Mouse (Mus musculus): ENCODE measurements around the gene Zfp385c.
"Not testable (repeated sequence)": the region's sequence is repeated elsewhere in the genome, so short reads cannot be mapped to it uniquely, and the experiment has no call there.

The Zfp385c gene

DNA sequence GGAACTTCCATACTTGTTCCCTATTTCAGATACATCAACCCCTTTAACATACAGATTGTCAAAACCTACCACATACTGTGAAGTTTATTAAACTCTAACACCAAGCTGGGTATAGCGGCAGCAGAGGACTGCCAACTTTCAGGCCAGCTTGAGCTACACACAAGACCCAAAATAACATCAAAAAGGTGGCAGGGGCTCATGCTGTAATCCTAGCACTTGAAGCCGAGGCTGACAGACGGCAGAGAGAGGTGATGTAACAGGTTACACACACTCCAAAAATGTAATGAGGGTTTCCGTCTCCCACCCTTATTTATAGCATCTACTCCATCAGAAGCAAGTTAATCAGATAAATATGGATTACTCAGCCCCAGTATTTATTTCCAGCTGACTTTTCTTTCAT is 96.7 kb downstream of the Zfp385c start:
- DNase-seq (ENCODE audit: low spot score): no peak

DNA sequence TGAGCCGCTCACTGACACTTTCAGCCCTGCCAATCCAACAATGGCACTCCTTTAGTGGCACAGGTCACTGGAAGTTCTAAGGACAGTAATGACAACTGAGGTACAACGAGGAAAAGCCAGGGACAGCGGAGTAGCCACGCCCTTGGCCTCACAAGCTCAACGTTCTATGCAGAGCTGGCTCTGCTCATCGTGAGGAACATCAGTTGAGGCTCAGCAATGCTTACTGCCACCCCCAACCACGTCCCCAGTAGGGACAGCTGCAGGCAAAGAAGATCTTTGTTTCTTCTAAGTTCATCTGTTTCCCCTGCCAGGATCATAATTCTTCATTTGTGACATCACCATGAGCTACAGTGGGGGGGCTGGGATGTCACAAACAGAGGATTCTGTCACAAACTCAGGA is 97.6 kb downstream of the Zfp385c start:
- DNase-seq (ENCODE audit: low spot score): no peak

GRCm38 (mm10) chr11:100592346-100593046 is 99.8 kb downstream of the Zfp385c start:
- no peak for DNase-seq (ENCODE audit: low spot score)

GRCm38 (mm10) chr11:100588462-100588861 is 103.8 kb downstream of the Zfp385c start:
- DNase-seq (ENCODE audit: low spot score): no peak

- no peak for DNase-seq (ENCODE audit: low spot score)
These were observed 107.1 kb downstream of the Zfp385c start for GRCm38 (mm10) chr11:100585148-100585547.

DNA sequence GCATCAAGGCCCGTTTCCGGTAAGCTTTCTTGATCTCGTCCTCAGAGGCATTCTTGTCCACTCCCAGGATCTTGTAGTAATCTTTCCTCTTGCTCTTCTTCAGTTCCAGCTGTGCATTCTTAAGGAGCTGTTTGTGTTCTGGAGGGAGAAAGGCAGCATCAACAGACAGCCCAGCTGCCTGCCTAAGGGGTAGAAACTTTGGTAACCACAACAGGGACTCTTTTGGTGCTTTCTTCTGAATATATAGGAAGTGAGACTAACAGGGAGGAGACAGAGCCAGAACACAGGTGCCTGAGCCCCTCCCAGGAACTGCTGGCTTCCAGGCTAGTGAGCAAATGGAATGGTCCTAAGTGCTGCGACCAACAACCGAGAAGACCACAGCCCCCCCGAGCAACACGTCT is 107.7 kb downstream of the Zfp385c start:
- no peak for DNase-seq (ENCODE audit: low spot score)

- no peak for DNase-seq (ENCODE audit: low spot score)
These were observed 109.4 kb downstream of the Zfp385c start for GRCm38 (mm10) chr11:100582836-100583235.

DNA sequence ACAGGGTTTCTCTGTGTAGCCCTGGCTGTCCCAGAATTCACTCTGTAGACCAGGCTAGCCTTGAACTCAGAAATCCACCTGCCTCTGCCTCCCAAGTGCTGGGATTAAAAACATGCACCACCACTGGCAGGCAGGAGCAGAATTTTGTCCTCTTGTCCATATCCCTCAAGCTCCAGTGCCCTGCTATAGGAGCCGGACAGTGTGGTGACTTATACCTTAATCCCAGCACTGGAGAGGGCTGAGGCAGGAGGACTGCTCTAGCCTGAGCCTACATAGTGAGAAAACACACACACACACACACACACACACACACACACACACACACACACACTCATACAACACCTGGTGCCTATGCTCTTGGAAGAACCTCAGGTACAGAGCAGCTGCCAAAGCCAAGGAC is 109.8 kb downstream of the Zfp385c start:
- DNase-seq (ENCODE audit: low spot score): not testable (repeated sequence)

DNA sequence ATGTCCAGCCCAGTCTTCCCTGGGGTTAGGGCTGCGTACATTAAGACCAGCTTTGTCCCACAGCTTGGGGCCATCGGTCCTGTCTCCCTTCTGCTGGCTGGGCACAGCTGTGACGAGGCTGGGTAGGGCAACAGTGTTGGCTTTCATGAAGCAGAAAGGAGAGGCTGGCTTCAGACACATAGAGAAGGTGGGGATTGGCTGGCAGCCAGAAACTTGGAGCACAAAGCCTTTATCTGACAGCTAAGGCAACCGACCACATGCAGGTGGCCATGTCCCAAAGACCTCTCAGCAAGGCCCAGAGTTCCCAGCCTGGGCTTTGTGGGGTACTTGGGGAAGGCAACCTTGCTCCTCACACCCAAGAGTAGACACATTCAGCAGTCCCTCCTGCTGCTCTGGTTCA is 110.5 kb downstream of the Zfp385c start:
- no peak for DNase-seq (ENCODE audit: low spot score)

DNA sequence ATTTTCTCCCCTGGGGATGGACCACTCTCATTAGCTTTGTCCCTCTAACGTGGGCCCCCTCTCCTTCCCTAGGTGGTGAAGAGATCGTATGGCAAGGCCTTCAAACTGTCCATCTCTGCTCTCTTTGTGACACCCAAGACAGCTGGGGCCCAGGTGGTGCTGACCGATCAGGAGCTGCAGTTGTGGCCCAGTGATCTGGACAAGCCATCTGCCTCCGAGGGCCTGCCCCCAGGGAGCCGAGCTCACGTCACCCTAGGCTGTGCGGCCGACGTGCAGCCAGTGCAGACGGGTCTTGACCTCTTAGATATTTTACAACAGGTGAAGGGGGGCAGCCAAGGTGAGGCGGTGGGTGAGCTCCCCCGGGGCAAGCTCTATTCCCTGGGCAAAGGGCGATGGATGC is 112.0 kb downstream of the Zfp385c start:
- no peak for DNase-seq (ENCODE audit: low spot score)

GRCm38 (mm10) chr11:100579116-100579799 is 113.0 kb downstream of the Zfp385c start:
- no peak for DNase-seq (ENCODE audit: low spot score)

- no peak for DNase-seq (ENCODE audit: low spot score)
These were observed 114.2 kb downstream of the Zfp385c start for GRCm38 (mm10) chr11:100577852-100578599.

Data from testis, postnatal 14 days (tissue).